Mouse (Mus musculus): ENCODE results near the gene Ankrd65. TPM values are rescaled to one million over a fixed set of nuclear protein-coding genes. Genes with fewer than 3 reads are reported as not detected.

Gene Ankrd65
- total and polyA plus RNA-seq, 3 experiments: 0.12 TPM; not detected in 2

- Histone ChIP-seq H3K4me3 (ENCODE audit: control insufficient read depth in 1 of 2, insufficient read depth in 1 of 2, low read depth in 2 of 2, low read length in 2 of 2) (peak within 1 kb of the TSS; percentile 84 to 90), H3K27ac (ENCODE audit: control insufficient read depth, low read depth, low read length) (peak within 1 kb of the TSS; percentile 93), H3K36me3 (ENCODE audit: control insufficient read depth in 1 of 2, insufficient read depth in 2 of 2, low read length in 2 of 2) (peaks cover 0 to 7% of the 10 kb centered on the region in 2 experiments; a peak in 2 of 4 replicates), H3K4me1 (ENCODE audit: control insufficient read depth in 1 of 2, insufficient read depth in 2 of 2, low read length in 2 of 2) (peaks cover 0 to 10% of the 10 kb centered on the region in 2 experiments; a peak in 1 of 4 replicates), H3K9ac (ENCODE audit: control insufficient read depth, low read depth, low read length, poor library complexity, severe bottlenecking) (peak within 1 kb of the TSS; percentile 88), H3K27me3 (ENCODE audit: control insufficient read depth in 1 of 2, insufficient read depth in 2 of 2, low read length in 2 of 2) (no peaks in the 10 kb centered on the region), H3K9me3 (replicated peaks; ENCODE audit: insufficient read depth, low read length) (no peaks in the 10 kb centered on the region), H3K79me2 (ENCODE audit: control insufficient read depth, insufficient read depth, low read length, poor library complexity) (peaks cover 15% of the 10 kb centered on the region)
- DNase-seq (ENCODE audit: low read depth, low spot score): peak; percentile 98
- TF ChIP-seq E2F4 (IDR thresholded peaks at IDR 0.05; ENCODE audit: borderline replicate concordance, low read depth, low read length) (0 out of 2 replicates have a peak, but pooled peaks have one; percentile 26), MAX (IDR thresholded peaks at IDR 0.05; ENCODE audit: low read length) (no peak; the same call in none of the 2 replicates), ZC3H11A (IDR thresholded peaks at IDR 0.05; ENCODE audit: low read depth, low read length) (no peak), BHLHE40 (IDR thresholded peaks at IDR 0.05; ENCODE audit: borderline replicate concordance, low read depth, low read length) (peak; percentile 29; the same call in 1 of the 2 replicates), NELFE (IDR thresholded peaks at IDR 0.05; ENCODE audit: low read depth, low read length) (peak; percentile 88), CHD1 (IDR thresholded peaks at IDR 0.05; ENCODE audit: low read depth, low read length) (no peak), ETS1 (IDR thresholded peaks at IDR 0.05; ENCODE audit: low read depth, low read length) (peak; percentile 62), RCOR1 (IDR thresholded peaks at IDR 0.05; ENCODE audit: low read depth, low read length) (peak; percentile 42; the same call in 1 of the 2 replicates), POLR2AphosphoS2 (IDR thresholded peaks at IDR 0.05; ENCODE audit: low read length) (no peak; the same call in none of the 2 replicates), SIN3A (IDR thresholded peaks at IDR 0.05; ENCODE audit: low read length) (peak; percentile 83), TBP (IDR thresholded peaks at IDR 0.05; ENCODE audit: low read depth, low read length) (peak; percentile 79), MAFK (IDR thresholded peaks at IDR 0.05; ENCODE audit: borderline replicate concordance, low read depth, low read length) (no peak), MYB (IDR thresholded peaks at IDR 0.05; ENCODE audit: low read depth, low read length) (no peak), HCFC1 (IDR thresholded peaks at IDR 0.05; ENCODE audit: low read depth, low read length) (peak; percentile 92), EP300 (IDR thresholded peaks at IDR 0.05; ENCODE audit: low read depth in 1 of 2, low read length in 2 of 2) (no peak), SMC3 (IDR thresholded peaks at IDR 0.05; ENCODE audit: low read depth, low read length) (peak; percentile 51), MEF2A (IDR thresholded peaks at IDR 0.05; ENCODE audit: extremely low read depth, insufficient replicate concordance, low read depth, low read length, poor library complexity, severe bottlenecking) (no peak), GATA1 (IDR thresholded peaks at IDR 0.05; ENCODE audit: low read depth, low read length) (no peak), TCF12 (IDR thresholded peaks at IDR 0.05; ENCODE audit: low read depth, low read length) (peak; percentile 75), KAT2A (conservative IDR thresholded peaks at IDR 0.05; ENCODE audit: low read depth, low read length) (no peak; the same call in 1 of the 2 replicates), MXI1 (IDR thresholded peaks at IDR 0.05; ENCODE audit: low read depth, low read length) (peak; percentile 82), USF1 (IDR thresholded peaks at IDR 0.05; ENCODE audit: low read depth, low read length) (0 out of 2 replicates have a peak, but pooled peaks have one; percentile 15), CTCF (IDR thresholded peaks at IDR 0.05 in 2 of 3, conservative IDR thresholded peaks at IDR 0.05 in 1 of 3; ENCODE audit: control insufficient read depth in 1 of 3, insufficient read depth in 1 of 3, low read depth in 2 of 3, low read length in 3 of 3, poor library complexity in 1 of 3, severe bottlenecking in 1 of 3) (peak; percentile 68 to 94 (median 90); a peak in 5 of 6 replicates), RAD21 (IDR thresholded peaks at IDR 0.05; ENCODE audit: low read depth, low read length) (no peak; the same call in 1 of the 2 replicates), ELF1 (IDR thresholded peaks at IDR 0.05; ENCODE audit: low read depth, low read length) (peak; percentile 93), MAZ (IDR thresholded peaks at IDR 0.05; ENCODE audit: low read depth, low read length) (peak; percentile 82; the same call in 1 of the 2 replicates), JUND (IDR thresholded peaks at IDR 0.05; ENCODE audit: low read depth, low read length) (no peak), ZMIZ1 (IDR thresholded peaks at IDR 0.05; ENCODE audit: low read depth, low read length) (no peak; the same call in 1 of the 2 replicates), POLR2AphosphoS5 (IDR thresholded peaks at IDR 0.05; ENCODE audit: borderline replicate concordance, low read depth, low read length) (no peak), GABPA (IDR thresholded peaks at IDR 0.05; ENCODE audit: low read depth, low read length) (no peak), CHD2 (IDR thresholded peaks at IDR 0.05; ENCODE audit: low read length) (no peak), USF2 (IDR thresholded peaks at IDR 0.05; ENCODE audit: borderline replicate concordance in 1 of 2, insufficient read depth in 1 of 2, low read depth in 1 of 2, low read length in 2 of 2) (no peak), NRF1 (IDR thresholded peaks at IDR 0.05; ENCODE audit: insufficient read depth, low read depth, low read length, poor library complexity, severe bottlenecking) (0 out of 2 replicates have a peak, but pooled peaks have one; percentile 23), POLR2A (IDR thresholded peaks at IDR 0.05; ENCODE audit: control insufficient read depth in 1 of 2, insufficient read depth in 1 of 2, low read depth in 1 of 2, low read length in 2 of 2, poor library complexity in 1 of 2) (peak; percentile 66 to 84), TAL1 (IDR thresholded peaks at IDR 0.05; ENCODE audit: low read length) (no peak), ZKSCAN1 (IDR thresholded peaks at IDR 0.05; ENCODE audit: low read depth, low read length) (no peak)
These were observed 41.0 kb downstream of the Ankrd65 start, which contains the start of gene Aurkaip1 for GRCm38 (mm10) chr4:155831205-155831766. Aurkaip1 (plus strand) TSS chr4:155831272.

Measured in MEL (cell line).